Mouse (Mus musculus): ENCODE data around the gene Slc2a8. TPM values are rescaled to one million over a fixed set of nuclear protein-coding genes. Genes with fewer than 3 reads are reported as not detected.

Gene Slc2a8
- polyA plus RNA-seq, 1 experiment from 2014 or later = 25.0 TPM

DNA sequence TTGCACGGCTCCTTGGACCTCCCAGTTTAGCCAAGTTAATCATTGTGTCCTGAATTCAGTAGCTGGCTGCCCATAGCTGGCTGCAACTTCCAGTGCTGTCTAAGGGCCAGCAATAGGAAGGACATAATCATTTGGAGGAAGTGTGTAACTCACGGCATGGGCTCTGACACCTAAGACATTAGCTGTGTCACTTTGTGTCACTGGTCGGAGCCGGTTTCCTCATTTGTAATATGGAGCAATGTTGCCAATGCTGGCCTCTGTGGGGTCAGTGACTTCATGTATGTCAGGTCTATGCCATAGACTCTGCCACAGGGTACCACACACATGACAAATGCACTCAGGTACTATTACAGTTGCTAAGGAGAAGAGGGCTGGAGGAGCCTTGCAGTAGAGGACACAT, 21.6 kb downstream of the Slc2a8 start:
- no peak overlapping the region for H3K4me3 ChIP-seq
- no peaks in the 10 kb centered on the region for H3K27me3 ChIP-seq (replicated peaks)
- H3K9me3 ChIP-seq = no peaks in the 10 kb centered on the region
- H3K4me1 ChIP-seq = peaks cover 32% of the 10 kb centered on the region
- H3K36me3 ChIP-seq = peaks cover 43% of the 10 kb centered on the region
- peak overlapping the region; percentile 94 for H3K4me2 ChIP-seq (replicated peaks)
- no peak overlapping the region for H3K27ac ChIP-seq
- H3K9ac ChIP-seq = peak overlapping the region; percentile 95
- no peak for ATAC-seq (ENCODE audit: low FRiP score, low read depth)
- WGBS = 86% methylated on average over 4 of the region's 4 CpGs

DNA sequence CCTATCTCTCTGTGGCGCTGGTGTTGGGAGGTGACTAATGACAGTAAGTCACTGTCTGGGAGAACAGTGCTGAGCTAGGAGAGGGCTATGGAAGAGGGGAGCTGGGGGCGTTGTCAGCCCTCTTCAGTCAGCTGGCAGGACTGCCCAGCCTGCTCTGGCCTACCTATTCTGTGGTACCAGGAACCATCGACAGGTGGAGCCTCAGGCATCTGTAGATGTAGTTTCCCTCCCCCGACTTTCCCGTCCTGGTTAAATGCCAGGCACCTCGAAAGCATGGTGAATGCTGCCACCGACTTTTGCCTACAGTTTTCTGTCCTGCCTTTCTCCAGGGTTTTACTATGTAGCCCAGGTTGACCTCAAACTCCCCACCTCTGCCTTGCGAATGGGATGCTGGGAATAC, 24.5 kb downstream of the Slc2a8 start:
- Histone ChIP-seq H3K9ac (no peak overlapping the region), H3K27me3 (replicated peaks) (no peaks in the 10 kb centered on the region), H3K9me3 (0 out of 2 replicates have a peak, but pooled peaks cover 7% of the 10 kb centered on the region), H3K36me3 (peaks cover 42% of the 10 kb centered on the region), H3K4me3 (no peak overlapping the region), H3K4me1 (peaks cover 15% of the 10 kb centered on the region), H3K27ac (no peak overlapping the region), H3K4me2 (replicated peaks) (no peak overlapping the region)
- 59% methylated on average over 8 of the region's 8 CpGs for WGBS
- ATAC-seq (ENCODE audit: low FRiP score, low read depth) = no peak

DNA sequence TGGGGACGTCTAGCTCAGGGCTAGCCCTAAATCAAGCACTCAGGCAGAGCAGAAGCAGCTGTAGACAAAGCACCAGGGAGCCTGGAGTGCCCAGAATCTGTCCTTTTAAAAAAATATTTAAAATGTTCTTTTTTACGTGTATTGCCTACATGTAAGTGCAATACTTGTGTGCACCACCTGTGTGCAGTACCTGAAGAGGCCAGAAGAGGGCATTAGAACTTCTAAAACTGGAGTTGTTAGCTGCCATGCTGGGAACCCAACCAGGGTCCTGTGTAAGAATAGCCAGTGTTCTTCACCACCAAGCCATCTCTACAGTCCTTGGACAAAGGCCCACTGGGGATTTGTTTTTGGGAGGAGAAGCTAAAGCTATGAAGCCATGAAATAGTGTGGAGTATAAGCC, 27.3 kb downstream of the Slc2a8 start:
- Histone ChIP-seq H3K36me3 (peaks cover 60% of the 10 kb centered on the region), H3K9me3 (0 out of 2 replicates have a peak, but pooled peaks cover 7% of the 10 kb centered on the region), H3K27ac (no peak overlapping the region), H3K9ac (no peak overlapping the region), H3K4me1 (no peaks in the 10 kb centered on the region), H3K27me3 (replicated peaks) (no peaks in the 10 kb centered on the region), H3K4me3 (no peak overlapping the region), H3K4me2 (replicated peaks) (no peak overlapping the region)
- no peak for ATAC-seq (ENCODE audit: low FRiP score, low read depth)
- WGBS = 88% methylated on average over 2 of the region's 2 CpGs

DNA sequence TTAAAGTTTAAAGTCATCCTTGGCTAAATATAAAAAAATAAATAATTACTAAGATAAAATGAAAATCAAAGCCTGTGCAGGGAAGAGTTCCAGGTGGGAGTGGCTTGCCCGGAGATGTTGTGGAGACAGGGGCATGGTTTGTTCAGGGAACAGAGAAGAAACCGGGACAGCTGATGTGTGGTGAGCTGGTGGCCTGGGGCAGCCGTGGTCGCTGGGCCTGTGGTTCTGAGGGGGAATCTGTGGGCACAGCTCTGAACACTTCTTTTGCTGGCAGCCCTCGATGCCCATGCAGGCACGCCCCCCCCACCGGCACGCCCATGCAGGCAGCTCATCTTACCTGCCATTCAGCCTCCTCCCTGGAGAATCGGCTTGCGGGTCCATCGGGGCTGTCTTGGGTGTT, 34.4 kb downstream of the Slc2a8 start:
- no peak overlapping the region for H3K27ac ChIP-seq
- WGBS = 91% methylated on average over 11 of the region's 11 CpGs
- H3K9ac ChIP-seq = no peak overlapping the region
- no peaks in the 10 kb centered on the region for H3K4me1 ChIP-seq
- H3K4me2 ChIP-seq (replicated peaks) = no peak overlapping the region
- no peaks in the 10 kb centered on the region for H3K9me3 ChIP-seq
- no peaks in the 10 kb centered on the region for H3K27me3 ChIP-seq (replicated peaks)
- ATAC-seq (ENCODE audit: low FRiP score, low read depth) = no peak
- no peak overlapping the region for H3K4me3 ChIP-seq
- peaks cover 64% of the 10 kb centered on the region for H3K36me3 ChIP-seq

DNA sequence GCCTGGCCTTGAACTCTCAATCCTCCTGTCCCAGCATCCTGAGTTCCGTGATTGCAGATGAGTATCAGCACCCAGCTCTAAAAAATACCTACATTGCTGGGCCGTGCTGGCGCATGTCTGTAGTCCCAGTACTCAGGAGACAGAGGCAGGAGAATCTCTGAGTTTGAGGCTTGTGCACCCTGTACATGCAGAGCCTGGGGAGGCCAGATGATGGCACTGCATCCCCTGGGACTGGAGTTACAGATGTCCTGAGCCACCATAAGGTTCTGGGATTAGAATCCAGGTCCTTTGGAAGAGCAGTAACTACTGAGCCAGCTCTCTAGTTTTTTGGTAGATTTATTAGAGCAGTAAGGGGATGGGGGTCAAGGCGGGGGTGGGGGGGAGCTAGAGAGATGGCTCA, 41.4 kb downstream of the Slc2a8 start:
- ATAC-seq (ENCODE audit: low FRiP score, low read depth) = no peak
- H3K4me3 ChIP-seq = no peak overlapping the region
- no peaks in the 10 kb centered on the region for H3K9me3 ChIP-seq
- 94% methylated on average over 4 of the region's 4 CpGs for WGBS
- H3K9ac ChIP-seq = no peak overlapping the region
- H3K4me2 ChIP-seq (replicated peaks) = no peak overlapping the region
- H3K27ac ChIP-seq = no peak overlapping the region
- H3K36me3 ChIP-seq = peaks cover 63% of the 10 kb centered on the region
- H3K27me3 ChIP-seq (replicated peaks) = no peaks in the 10 kb centered on the region
- H3K4me1 ChIP-seq = no peaks in the 10 kb centered on the region

DNA sequence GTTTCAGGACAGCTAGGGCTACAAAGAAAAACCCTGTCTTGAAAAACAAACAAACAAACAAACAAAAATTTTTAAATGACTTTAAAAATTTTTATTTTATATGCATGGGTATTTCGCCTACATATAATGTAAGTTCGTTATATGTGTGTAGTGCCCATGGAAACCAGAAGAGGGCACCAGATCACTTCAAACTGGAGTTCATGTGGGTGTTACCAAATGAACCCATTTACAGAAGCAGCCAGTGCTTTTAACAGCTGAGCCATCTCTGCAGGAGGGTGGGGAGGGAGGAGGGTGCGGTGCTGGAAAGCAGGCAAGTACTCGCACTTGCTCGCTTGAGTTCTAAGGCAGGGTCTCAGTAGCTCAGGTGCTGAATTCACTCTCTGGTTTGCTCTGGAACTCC, 42.5 kb downstream of the Slc2a8 start:
- 64% methylated on average over 5 of the region's 5 CpGs for WGBS
- H3K9me3 ChIP-seq = no peaks in the 10 kb centered on the region
- H3K27me3 ChIP-seq (replicated peaks) = no peaks in the 10 kb centered on the region
- no peaks in the 10 kb centered on the region for H3K4me1 ChIP-seq
- no peak overlapping the region for H3K4me3 ChIP-seq
- ATAC-seq (ENCODE audit: low FRiP score, low read depth) = no peak
- no peak overlapping the region for H3K9ac ChIP-seq
- no peak overlapping the region for H3K27ac ChIP-seq
- peaks cover 63% of the 10 kb centered on the region for H3K36me3 ChIP-seq
- H3K4me2 ChIP-seq (replicated peaks) = no peak overlapping the region

DNA sequence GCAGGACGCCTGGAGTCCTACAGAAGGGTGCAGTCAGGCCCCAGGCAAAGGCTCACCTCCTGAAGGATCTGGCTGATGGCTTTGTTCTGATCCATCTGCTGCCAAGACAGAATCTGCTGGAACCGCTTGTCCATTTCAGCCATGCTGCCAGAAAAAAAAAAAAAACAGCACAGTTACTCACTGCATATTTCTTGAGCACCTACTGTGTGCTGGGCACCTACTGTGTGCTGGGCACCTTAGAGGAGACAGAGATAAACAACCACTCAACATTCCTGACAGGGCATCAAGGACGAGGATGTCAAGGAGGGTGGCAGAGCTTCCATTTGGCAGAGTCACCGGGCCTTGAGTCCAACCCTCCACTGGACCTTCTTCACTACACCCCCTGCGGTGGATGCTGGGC, 43.1 kb downstream of the Slc2a8 start:
- no peaks in the 10 kb centered on the region for H3K9me3 ChIP-seq
- no peaks in the 10 kb centered on the region for H3K4me1 ChIP-seq
- H3K9ac ChIP-seq = no peak overlapping the region
- ATAC-seq (ENCODE audit: low FRiP score, low read depth) = no peak
- WGBS = 89% methylated on average over 5 of the region's 5 CpGs
- H3K36me3 ChIP-seq = peaks cover 68% of the 10 kb centered on the region
- no peak overlapping the region for H3K4me2 ChIP-seq (replicated peaks)
- no peak overlapping the region for H3K4me3 ChIP-seq
- no peak overlapping the region for H3K27ac ChIP-seq
- no peaks in the 10 kb centered on the region for H3K27me3 ChIP-seq (replicated peaks)

DNA sequence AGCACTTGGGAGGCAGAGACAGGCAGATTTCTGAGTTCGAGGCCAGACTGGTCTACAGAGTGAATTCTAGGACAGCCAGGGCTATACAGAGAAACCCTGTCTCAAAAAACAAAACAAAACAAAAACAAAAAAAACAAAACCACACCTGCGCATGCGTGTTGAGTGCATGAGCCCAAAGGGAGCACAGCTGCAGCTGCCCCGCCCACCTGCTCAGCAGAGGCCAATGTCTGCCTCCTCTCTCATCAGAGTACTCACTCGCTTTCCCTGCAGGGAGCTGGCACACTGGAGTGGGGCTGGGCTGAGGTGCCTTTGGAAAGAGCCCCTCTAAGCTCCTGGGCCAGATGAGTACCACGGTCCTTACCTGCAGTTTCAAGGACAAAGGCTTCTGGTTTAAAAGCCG, 50.2 kb downstream of the Slc2a8 start:
- H3K27ac ChIP-seq = no peak overlapping the region
- 77% methylated on average over 7 of the region's 7 CpGs for WGBS
- peaks cover 44% of the 10 kb centered on the region for H3K36me3 ChIP-seq

DNA sequence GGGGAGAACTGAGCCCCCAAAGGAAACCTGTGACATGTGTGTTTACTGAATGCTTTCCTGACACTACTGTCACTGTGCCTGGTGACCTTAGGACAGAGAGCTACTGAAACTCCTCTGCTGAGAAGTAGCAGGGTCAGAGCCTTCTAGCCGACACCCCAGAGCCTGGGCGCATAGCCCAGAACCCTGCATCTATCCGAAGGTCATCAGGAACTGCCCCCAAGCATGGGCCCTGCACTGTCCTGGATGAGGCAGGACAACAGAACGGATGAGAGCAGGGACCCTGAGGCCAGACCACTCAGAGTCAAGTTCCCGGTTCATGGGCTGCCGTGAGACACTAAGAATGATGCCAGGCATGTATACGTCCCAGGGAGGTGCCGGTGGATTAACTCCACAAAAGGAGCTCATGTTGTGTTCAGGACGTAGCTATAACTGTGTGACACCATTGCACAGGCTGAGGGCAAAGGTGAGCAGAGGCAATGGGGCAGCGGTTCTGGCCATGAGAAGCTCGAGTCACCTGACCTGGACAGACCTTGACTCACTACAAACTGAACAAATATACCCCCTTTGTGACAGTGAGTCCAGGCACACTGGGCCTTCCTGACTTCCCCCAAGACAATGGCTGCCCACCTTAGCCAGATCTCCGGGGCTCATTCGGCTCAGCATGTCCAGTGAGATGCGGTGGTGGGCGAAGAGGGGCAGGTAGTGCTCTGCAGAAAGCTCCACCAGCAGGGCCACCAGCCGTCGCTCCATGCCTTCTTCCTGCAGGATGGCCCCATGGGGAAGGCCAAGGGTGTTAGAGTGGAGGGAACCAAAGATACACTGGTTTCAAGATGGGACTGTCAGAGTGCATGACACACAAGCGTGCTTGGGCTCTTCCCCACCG, 52.7 kb downstream of the Slc2a8 start:
- no peaks in the 10 kb centered on the region for H3K9me3 ChIP-seq
- no peak overlapping the region for H3K27ac ChIP-seq
- no peak overlapping the region for H3K4me2 ChIP-seq (replicated peaks)
- H3K27me3 ChIP-seq (replicated peaks) = no peaks in the 10 kb centered on the region
- H3K36me3 ChIP-seq = peaks cover 40% of the 10 kb centered on the region
- no peak overlapping the region for H3K4me3 ChIP-seq
- ATAC-seq (ENCODE audit: low FRiP score, low read depth) = no peak
- WGBS = 91% methylated on average over 19 of the region's 19 CpGs
- H3K9ac ChIP-seq = no peak overlapping the region
- H3K4me1 ChIP-seq = no peaks in the 10 kb centered on the region

More for the DNA sequence above, 50.2 kb downstream of the Slc2a8 start:
- no peaks in the 10 kb centered on the region for H3K4me1 ChIP-seq
- H3K9me3 ChIP-seq = no peaks in the 10 kb centered on the region
- ATAC-seq (ENCODE audit: low FRiP score, low read depth) = no peak
- no peak overlapping the region for H3K4me2 ChIP-seq (replicated peaks)
- no peak overlapping the region for H3K4me3 ChIP-seq
- H3K27me3 ChIP-seq (replicated peaks) = no peaks in the 10 kb centered on the region
- H3K9ac ChIP-seq = no peak overlapping the region

DNA sequence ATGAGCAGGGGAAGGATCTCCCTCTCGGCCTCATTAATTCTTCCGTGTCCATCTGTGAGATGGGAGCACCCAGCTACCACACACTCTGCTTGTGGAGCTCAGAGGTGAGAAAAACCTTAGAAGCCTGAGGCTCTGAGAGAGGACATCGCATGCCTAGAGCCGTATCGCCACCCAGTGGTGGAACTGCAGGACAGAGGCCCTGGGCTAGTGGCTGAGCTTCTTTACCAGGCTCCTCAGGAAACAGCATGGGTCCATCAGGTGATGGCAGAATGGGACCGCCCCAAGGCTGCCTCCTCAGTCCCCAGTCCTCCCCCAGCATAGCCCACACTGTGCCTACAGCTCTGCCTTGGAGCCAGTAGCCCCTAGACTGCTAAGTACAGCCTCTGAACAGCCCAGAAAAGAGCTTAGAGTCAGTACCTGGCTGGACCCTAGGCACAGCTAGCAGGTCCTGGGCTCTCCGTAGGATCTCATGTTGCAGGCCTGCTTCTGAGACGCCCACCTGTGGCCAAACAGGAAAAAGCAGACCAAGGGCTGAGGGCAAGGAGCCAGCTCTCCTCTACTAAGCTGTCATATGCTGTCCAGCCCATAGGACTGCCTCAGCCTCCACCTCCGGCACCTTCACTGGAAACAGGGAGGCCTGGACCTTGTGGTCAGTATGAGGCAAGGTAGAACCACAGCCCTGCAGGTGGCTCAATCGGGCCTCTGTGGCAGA, 53.5 kb downstream of the Slc2a8 start:
- ATAC-seq (ENCODE audit: low FRiP score, low read depth) = peak; percentile 35; the same call in 1 of the 2 replicates
- no peak overlapping the region for H3K4me3 ChIP-seq
- no peak overlapping the region for H3K27ac ChIP-seq
- H3K9me3 ChIP-seq = no peaks in the 10 kb centered on the region
- H3K9ac ChIP-seq = no peak overlapping the region
- peaks cover 40% of the 10 kb centered on the region for H3K36me3 ChIP-seq
- no peaks in the 10 kb centered on the region for H3K27me3 ChIP-seq (replicated peaks)
- 31% methylated on average over 10 of the region's 10 CpGs for WGBS
- H3K4me1 ChIP-seq = no peaks in the 10 kb centered on the region
- no peak overlapping the region for H3K4me2 ChIP-seq (replicated peaks)

DNA sequence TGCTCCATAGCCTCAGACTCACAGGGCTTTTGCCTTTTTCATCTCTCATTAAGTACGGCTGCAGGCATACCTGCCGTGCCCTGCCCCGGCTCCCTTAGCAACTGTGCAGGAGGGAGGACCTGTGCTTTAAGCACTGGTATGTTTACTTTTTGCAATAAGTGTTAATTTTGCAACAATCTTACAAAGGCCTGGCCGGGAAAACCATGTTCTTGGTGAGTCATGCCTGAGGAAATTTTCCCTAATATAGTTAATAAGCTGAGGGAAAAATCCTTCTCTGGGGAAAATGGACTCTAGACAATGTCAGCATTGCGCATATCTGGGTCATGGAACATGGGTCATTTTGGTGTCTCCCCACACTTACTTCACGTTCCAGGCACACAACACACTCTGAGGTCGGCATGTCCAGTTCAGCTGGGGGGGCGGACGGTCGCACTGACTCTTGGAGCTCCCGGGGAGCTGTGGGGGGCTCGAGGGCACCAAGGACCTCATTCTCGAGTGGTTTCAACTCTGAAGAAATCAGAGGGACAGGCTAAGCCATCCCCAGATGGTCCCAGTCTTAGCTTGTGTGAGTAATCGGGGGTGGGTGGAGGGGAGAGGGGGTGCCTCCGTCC, 54.2 kb downstream of the Slc2a8 start:
- Histone ChIP-seq H3K4me2 (replicated peaks) (no peak overlapping the region), H3K4me1 (no peaks in the 10 kb centered on the region), H3K27me3 (replicated peaks) (no peaks in the 10 kb centered on the region), H3K9ac (no peak overlapping the region), H3K9me3 (no peaks in the 10 kb centered on the region), H3K4me3 (no peak overlapping the region), H3K36me3 (peaks cover 40% of the 10 kb centered on the region), H3K27ac (no peak overlapping the region)
- no peak for ATAC-seq (ENCODE audit: low FRiP score, low read depth)
- 83% methylated on average over 15 of the region's 15 CpGs for WGBS

DNA sequence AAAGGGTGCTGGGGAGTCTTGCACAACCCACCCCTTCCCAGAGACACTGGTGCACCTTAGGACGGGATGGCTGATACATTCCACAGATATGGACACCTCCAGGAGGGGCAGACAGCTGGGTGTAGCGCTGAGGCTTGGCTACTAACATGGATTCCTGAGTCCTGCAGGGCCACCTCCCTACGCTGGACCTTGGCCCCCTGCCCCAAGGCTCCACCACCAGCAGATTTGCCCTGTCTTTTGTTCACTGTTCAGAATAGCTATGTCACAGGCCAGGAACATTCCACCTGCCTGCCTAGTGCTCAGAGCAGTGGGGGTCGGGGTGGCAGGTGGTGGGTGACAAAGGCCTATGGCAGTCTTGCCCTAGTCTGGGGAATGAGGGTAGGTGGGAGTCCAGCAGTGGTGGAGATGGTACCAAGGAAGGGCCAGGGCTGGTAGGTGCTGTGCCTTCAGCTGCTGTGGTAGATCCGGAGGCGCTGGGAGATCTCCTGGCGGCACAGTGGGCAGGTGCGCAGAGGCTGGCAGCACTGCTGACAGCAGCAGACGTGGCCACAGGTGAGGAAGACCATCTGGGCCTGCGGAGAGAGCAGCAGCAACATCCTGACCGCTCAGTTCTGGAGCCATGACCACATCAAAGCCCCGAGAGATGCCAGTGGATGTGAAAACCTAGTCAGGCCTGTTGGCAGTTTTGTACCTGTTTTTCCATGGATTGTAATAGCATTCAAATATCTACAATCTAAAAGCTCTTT, 55.4 kb downstream of the Slc2a8 start:
- Histone ChIP-seq H3K36me3 (peaks cover 51% of the 10 kb centered on the region), H3K27me3 (replicated peaks) (no peaks in the 10 kb centered on the region), H3K9ac (no peak overlapping the region), H3K9me3 (no peaks in the 10 kb centered on the region), H3K4me1 (no peaks in the 10 kb centered on the region), H3K27ac (no peak overlapping the region), H3K4me2 (replicated peaks) (no peak overlapping the region), H3K4me3 (no peak overlapping the region)
- ATAC-seq (ENCODE audit: low FRiP score, low read depth) = no peak
- 92% methylated on average over 12 of the region's 12 CpGs for WGBS
